Mouse (Mus musculus): ENCODE measurements around the gene Cyp2c68.
"Not testable (repeated sequence)": the region's sequence is repeated elsewhere in the genome, so short reads cannot be mapped to it uniquely, and the experiment has no call there.

DNA sequence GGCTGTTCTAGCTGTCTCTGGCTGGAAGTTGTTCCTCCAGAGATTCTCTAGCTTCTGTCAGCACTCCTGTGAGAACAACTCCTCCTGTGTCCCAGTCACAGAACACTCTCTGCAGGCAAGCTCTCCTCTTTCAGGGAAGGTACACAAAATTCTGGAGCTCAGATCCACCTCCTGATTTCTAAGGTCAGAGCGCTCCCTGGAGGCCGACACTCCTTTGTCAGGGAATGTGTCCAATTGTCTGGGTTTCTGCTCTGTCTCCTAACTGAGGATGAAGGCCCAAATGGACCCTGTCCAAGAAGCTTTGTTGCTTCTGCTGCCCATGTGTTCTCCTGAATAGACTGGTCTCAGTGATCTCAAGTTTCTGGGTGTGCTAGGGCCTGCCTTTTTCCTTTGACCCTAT, 44.6 kb upstream of the Cyp2c68 start:
- TF ChIP-seq CTCF (IDR thresholded peaks at IDR 0.05; ENCODE audit: low read depth, low read length); POLR2A (IDR thresholded peaks at IDR 0.05; ENCODE audit: insufficient read depth, low read length); EP300 (IDR thresholded peaks at IDR 0.05; ENCODE audit: insufficient read depth, low read depth, low read length): not testable (repeated sequence)

All from ES-Bruce4 (cell line).